In the genomic region with DNA sequence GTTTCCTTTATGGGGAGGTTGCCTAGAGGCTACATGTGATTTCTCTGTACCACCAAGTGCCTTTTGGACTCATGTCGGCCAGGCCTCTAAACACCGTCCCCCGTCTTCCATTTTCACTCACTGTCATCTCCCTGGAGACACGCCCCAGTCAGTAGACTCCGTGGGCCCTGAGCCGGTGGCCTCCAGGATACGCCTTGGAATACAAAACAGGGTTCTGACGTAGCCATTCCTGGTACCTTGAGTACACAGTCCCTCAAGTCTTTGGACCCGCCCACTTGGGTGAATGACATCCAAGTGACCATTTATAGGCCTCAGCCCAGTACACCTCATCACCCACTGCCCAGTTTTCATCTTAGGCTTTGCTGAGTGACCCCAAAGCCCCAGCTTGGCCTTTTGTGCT, we compare ENCODE assay signal across 23 mouse cellular contexts. TPM values are rescaled to one million over a fixed set of nuclear protein-coding genes. Genes with fewer than 3 reads are reported as not detected.
DNase-seq lines count a peak whose midpoint lies in the region; ATAC-seq lines count a peak whose summit lies in the region.
"Had no signal": no experiment of that assay in that cellular context is flagged by ENCODE, and none has a peak within 500 bp of the region (broad histone marks: within the 10 kb centered on the region; RNA-seq: fewer than 3 reads in every experiment).

No protein-coding gene starts in this region.

- DNase-seq in hindbrain, embryonic 10.5 days (ENCODE audit: low spot score): no peak
- no peak for DNase-seq in hindbrain, embryonic 14.5 days (ENCODE audit: low spot score)
- no peak for DNase-seq in lung, postnatal 10 days
- DNase-seq in embryonic facial prominence, embryonic 10.5 days (ENCODE audit: low spot score): no peak
- no peak for DNase-seq in limb, embryonic 10.5 days (ENCODE audit: low spot score)
- DNase-seq: adrenal gland, adult 2 months; cerebellum, adult 8-10 months; heart, postnatal 36 days; kidney, adult 8-10 months; left cerebral cortex, postnatal 4 days; right cerebral cortex, postnatal 25 days had no signal

- 83% methylated on average over 9 of the region's 9 CpGs for WGBS in hindbrain, embryonic 10.5 days
- 51% methylated on average over 9 of the region's 9 CpGs for WGBS in hindbrain, embryonic 14.5 days
- WGBS in lung, embryonic 15.5 days: 87% methylated on average over 9 of the region's 9 CpGs
- 86% methylated on average over 9 of the region's 9 CpGs for WGBS in embryonic facial prominence, embryonic 10.5 days
- 92% methylated on average over 9 of the region's 9 CpGs for WGBS in limb, embryonic 10.5 days
- WGBS in liver, embryonic 12.5 days (ENCODE audit: insufficient replicate concordance): 81% methylated on average over 9 of the region's 9 CpGs

- H3K4me3 ChIP-seq in hindbrain, embryonic 10.5 days: no peak overlapping the region
- H3K4me3 ChIP-seq in hindbrain, embryonic 14.5 days (replicated peaks; ENCODE audit: low read length): no peak overlapping the region
- H3K4me3 ChIP-seq in lung, embryonic 15.5 days: no peak overlapping the region
- no peak overlapping the region for H3K4me3 ChIP-seq in embryonic facial prominence, embryonic 10.5 days
- H3K4me3 ChIP-seq in limb, embryonic 10.5 days: no peak overlapping the region
- no peak overlapping the region for H3K4me3 ChIP-seq in liver, embryonic 12.5 days
- H3K4me3 ChIP-seq: embryonic facial prominence, embryonic 12.5 days; erythroblast, embryonic 14.5 days had no signal

- peaks cover 58% of the 10 kb centered on the region for H3K4me1 ChIP-seq in hindbrain, embryonic 10.5 days (replicated peaks)
- H3K4me1 ChIP-seq in hindbrain, embryonic 14.5 days (replicated peaks; ENCODE audit: control insufficient read depth, insufficient read depth, low read length): peaks cover 31% of the 10 kb centered on the region
- H3K4me1 ChIP-seq in lung, embryonic 15.5 days: peaks cover 50% of the 10 kb centered on the region
- H3K4me1 ChIP-seq in embryonic facial prominence, embryonic 10.5 days: peaks cover 62% of the 10 kb centered on the region
- H3K4me1 ChIP-seq in limb, embryonic 10.5 days: peaks cover 56% of the 10 kb centered on the region
- peaks cover 41% of the 10 kb centered on the region for H3K4me1 ChIP-seq in liver, embryonic 12.5 days

- H3K27ac ChIP-seq in hindbrain, embryonic 10.5 days: peak overlapping the region; percentile 85; the same call in 1 of the 2 replicates
- no peak overlapping the region for H3K27ac ChIP-seq in hindbrain, embryonic 14.5 days
- peak overlapping the region; percentile 46 for H3K27ac ChIP-seq in lung, embryonic 15.5 days
- peak overlapping the region; percentile 87; the same call in 1 of the 2 replicates for H3K27ac ChIP-seq in embryonic facial prominence, embryonic 10.5 days (replicated peaks)
- H3K27ac ChIP-seq in limb, embryonic 10.5 days: peak overlapping the region; percentile 87
- H3K27ac ChIP-seq in liver, embryonic 12.5 days: no peak overlapping the region

- no peaks in the 10 kb centered on the region for H3K27me3 ChIP-seq in hindbrain, embryonic 10.5 days (ENCODE audit: insufficient read depth, poor library complexity, severe bottlenecking)
- H3K27me3 ChIP-seq in hindbrain, embryonic 14.5 days (ENCODE audit: control insufficient read depth, insufficient read depth, low read length): no peaks in the 10 kb centered on the region
- no peaks in the 10 kb centered on the region for H3K27me3 ChIP-seq in lung, embryonic 15.5 days
- H3K27me3 ChIP-seq in embryonic facial prominence, embryonic 10.5 days (replicated peaks; ENCODE audit: low read depth, poor library complexity, severe bottlenecking): no peaks in the 10 kb centered on the region
- no peaks in the 10 kb centered on the region for H3K27me3 ChIP-seq in limb, embryonic 10.5 days (ENCODE audit: low read depth, poor library complexity, severe bottlenecking)
- H3K27me3 ChIP-seq in liver, embryonic 12.5 days (replicated peaks): 0 out of 2 replicates have a peak, but pooled peaks cover under 1% of the 10 kb centered on the region
- H3K27me3 ChIP-seq: embryonic facial prominence, embryonic 12.5 days had no signal

- H3K4me2 ChIP-seq in hindbrain, embryonic 14.5 days (replicated peaks): no peak overlapping the region
- no peak overlapping the region for H3K4me2 ChIP-seq in lung, embryonic 15.5 days
- no peak overlapping the region for H3K4me2 ChIP-seq in liver, embryonic 12.5 days
- H3K4me2 ChIP-seq: embryonic facial prominence, embryonic 12.5 days had no signal

- ATAC-seq in hindbrain, embryonic 14.5 days (ENCODE audit: low FRiP score): no peak
- ATAC-seq in lung, embryonic 15.5 days (ENCODE audit: borderline replicate concordance, extremely low read depth, low FRiP score, low TSS enrichment): no peak
- no peak for ATAC-seq in liver, embryonic 12.5 days
- ATAC-seq: forebrain, embryonic 14.5 days had no signal

- no peaks in the 10 kb centered on the region for H3K36me3 ChIP-seq in hindbrain, embryonic 10.5 days
- H3K36me3 ChIP-seq in hindbrain, embryonic 14.5 days (replicated peaks; ENCODE audit: control insufficient read depth, insufficient read depth): no peaks in the 10 kb centered on the region
- no peaks in the 10 kb centered on the region for H3K36me3 ChIP-seq in lung, embryonic 15.5 days
- H3K36me3 ChIP-seq in embryonic facial prominence, embryonic 10.5 days (replicated peaks): no peaks in the 10 kb centered on the region
- H3K36me3 ChIP-seq in limb, embryonic 10.5 days: no peaks in the 10 kb centered on the region
- H3K36me3 ChIP-seq in liver, embryonic 12.5 days: no peaks in the 10 kb centered on the region
- H3K36me3 ChIP-seq: embryonic facial prominence, embryonic 12.5 days had no signal

- no peak overlapping the region for H3K9ac ChIP-seq in hindbrain, embryonic 14.5 days
- H3K9ac ChIP-seq in lung, embryonic 15.5 days: no peak overlapping the region
- no peak overlapping the region for H3K9ac ChIP-seq in liver, embryonic 12.5 days
- H3K9ac ChIP-seq: embryonic facial prominence, embryonic 12.5 days had no signal

- no peaks in the 10 kb centered on the region for H3K9me3 ChIP-seq in hindbrain, embryonic 10.5 days
- no peaks in the 10 kb centered on the region for H3K9me3 ChIP-seq in hindbrain, embryonic 14.5 days (ENCODE audit: control insufficient read depth, low read length)
- H3K9me3 ChIP-seq in lung, embryonic 15.5 days: no peaks in the 10 kb centered on the region
- no peaks in the 10 kb centered on the region for H3K9me3 ChIP-seq in embryonic facial prominence, embryonic 10.5 days
- no peaks in the 10 kb centered on the region for H3K9me3 ChIP-seq in limb, embryonic 10.5 days (replicated peaks)
- H3K9me3 ChIP-seq in liver, embryonic 12.5 days (replicated peaks): no peaks in the 10 kb centered on the region
- H3K9me3 ChIP-seq: embryonic facial prominence, embryonic 12.5 days had no signal

RNA-seq across cellular contexts. Expression of gene Stpg4, which starts 46.9 kb away (rescaled TPM):
- polyA plus RNA-seq in hindbrain, embryonic 10.5 days (2016; fragmentation: Nextera tagmentation; extraction: Ambion mirVana): not detected in 2 replicates
- polyA plus RNA-seq in hindbrain, embryonic 14.5 days (2014; fragmentation: Nextera tagmentation; extraction: Ambion mirVana): not detected in 2 replicates
- polyA plus RNA-seq in lung, embryonic 15.5 days (2015; fragmentation: Nextera tagmentation; extraction: Ambion mirVana): not detected in 2 replicates
- not detected in 2 replicates for polyA plus RNA-seq in embryonic facial prominence, embryonic 10.5 days (2016; fragmentation: Nextera tagmentation; extraction: Ambion mirVana)
- polyA plus RNA-seq in limb, embryonic 10.5 days (2016; fragmentation: Nextera tagmentation; extraction: Ambion mirVana): not detected in 2 replicates
- polyA plus RNA-seq in liver, embryonic 12.5 days (2016; fragmentation: Nextera tagmentation; extraction: Ambion mirVana): not detected in 2 replicates
- polyA plus RNA-seq: adrenal gland, adult 2 months; C2C12; embryonic facial prominence, embryonic 12.5 days; erythroblast, embryonic 14.5 days; forebrain, embryonic 14.5 days; heart, embryonic 14.5 days; intestine, embryonic 14.5 days; large intestine, adult 2 months; liver, adult 2 months; stomach, embryonic 16.5 days; urinary bladder, adult 2 months had no signal

Comparison
In these comparisons a context has a peak if more than half of its experiments do, and no peak if none do; other contexts are left out.
1. H3K27ac ChIP-seq: peak in hindbrain, embryonic 10.5 days (single experiment), lung, embryonic 15.5 days (single experiment), embryonic facial prominence, embryonic 10.5 days (single experiment) and limb, embryonic 10.5 days (single experiment); none in hindbrain, embryonic 14.5 days (single experiment) and liver, embryonic 12.5 days (single experiment).